Mouse (Mus musculus) ES-Bruce4 (cell line): ENCODE data around the gene Dhh. TPM values are rescaled to one million over a fixed set of nuclear protein-coding genes. Genes with fewer than 3 reads are reported as not detected.

ENCODE experiments used
- H3K27ac ChIP-seq: 2 replicates; pipeline ENCODE4 v1.5.1; 2012; ENCODE audit warnings: low read length, inconsistent platforms; ENCODE audit not compliant: insufficient read depth
- H3K27me3 ChIP-seq: 2 replicates; pipeline ENCODE4 v1.6.1; 2012; ENCODE audit warnings: mild to moderate bottlenecking, low read length, inconsistent platforms; ENCODE audit not compliant: control insufficient read depth, poor library complexity, insufficient read depth, severe bottlenecking
- H3K36me3 ChIP-seq: 2 replicates; pipeline ENCODE4 v1.6.1; 2012; ENCODE audit warnings: inconsistent platforms, mild to moderate bottlenecking, low read length, moderate library complexity; ENCODE audit not compliant: control insufficient read depth, poor library complexity, insufficient read depth, severe bottlenecking
- H3K4me1 ChIP-seq: one replicate; pipeline ENCODE4 v1.8.1; 2011; ENCODE audit warnings: low read length; ENCODE audit not compliant: control insufficient read depth, insufficient read depth
- H3K4me3 ChIP-seq: 2 replicates; pipeline ENCODE4 v1.5.1; 2011; ENCODE audit warnings: low read depth, mild to moderate bottlenecking, low read length
- H3K9ac ChIP-seq: 2 replicates; pipeline ENCODE4 v1.6.1; 2012; ENCODE audit warnings: low read depth, mild to moderate bottlenecking, inconsistent platforms; ENCODE audit not compliant: poor library complexity, severe bottlenecking
- H3K9me3 ChIP-seq: replicated peaks from 2 replicates; pipeline ENCODE4 v1.6.1; 2012; ENCODE audit warnings: mild to moderate bottlenecking, low read length, inconsistent platforms; ENCODE audit not compliant: control insufficient read depth, poor library complexity, insufficient read depth, severe bottlenecking
- CTCF ChIP-seq: IDR thresholded peaks from one replicate; pipeline ENCODE4 v1.8.1; 2011; ENCODE audit warnings: low read depth, low read length
- EP300 ChIP-seq: IDR thresholded peaks from 2 replicates; pipeline ENCODE4 v1.6.1; 2011; ENCODE audit warnings: low read depth, low read length; ENCODE audit not compliant: insufficient read depth
- POLR2A ChIP-seq: IDR thresholded peaks from one replicate; pipeline ENCODE4 v1.8.1; 2011; ENCODE audit warnings: low read length; ENCODE audit not compliant: insufficient read depth
- polyA plus RNA-seq: library from polyadenylated mRNA; stranded (reverse); fragments of >200 nt; gene quantifications from 2 replicates; pipeline ENCODE4 v1.2.4, GENCODE M21; 2011; ENCODE audit warnings: low read depth; ENCODE audit not compliant: missing spikeins, insufficient read depth, insufficient read length

Gene Dhh
- polyA plus RNA-seq, 1 experiment, result 0.40 TPM

GRCm38 (mm10) chr15:98901530-98901929 is 3.2 kb upstream of the Dhh start:
- H3K4me3 ChIP-seq, result no peak overlapping the region
- H3K36me3 ChIP-seq, result no peaks in the 10 kb centered on the region; the same call in 1 of the 2 replicates
- H3K27me3 ChIP-seq, result peaks cover 2% of the 10 kb centered on the region; the same call in 1 of the 2 replicates
- no peaks in the 10 kb centered on the region for H3K9me3 ChIP-seq
- TF ChIP-seq EP300 (no peak), POLR2A (no peak), CTCF (no peak)
- H3K27ac ChIP-seq, result no peak overlapping the region
- H3K9ac ChIP-seq, result no peak overlapping the region
- H3K4me1 ChIP-seq, result no peaks in the 10 kb centered on the region

GRCm38 (mm10) chr15:98897495-98897894 is 845 bp downstream of the Dhh start:
- TF ChIP-seq EP300 (no peak), CTCF (no peak), POLR2A (no peak)
- H3K9ac ChIP-seq, result 0 out of 2 replicates have a peak overlapping the region, but pooled peaks have one; percentile 8
- peak overlapping the region; percentile 9; the same call in 1 of the 2 replicates for H3K4me3 ChIP-seq
- H3K9me3 ChIP-seq, result no peaks in the 10 kb centered on the region
- H3K27ac ChIP-seq, result no peak overlapping the region
- H3K27me3 ChIP-seq, result peaks cover 10% of the 10 kb centered on the region; the same call in 1 of the 2 replicates
- peaks cover 3% of the 10 kb centered on the region for H3K4me1 ChIP-seq
- H3K36me3 ChIP-seq, result no peaks in the 10 kb centered on the region

- Histone ChIP-seq H3K9me3 (no peaks in the 10 kb centered on the region), H3K27ac (no peak overlapping the region), H3K27me3 (peaks cover 10% of the 10 kb centered on the region; the same call in 1 of the 2 replicates), H3K4me3 (peak overlapping the region; percentile 38), H3K36me3 (no peaks in the 10 kb centered on the region), H3K4me1 (peaks cover 3% of the 10 kb centered on the region), H3K9ac (peak overlapping the region; percentile 37)
- TF ChIP-seq CTCF, result no peak
- no peak for TF ChIP-seq EP300
- no peak for TF ChIP-seq POLR2A
Measured at GRCm38 (mm10) chr15:98895635-98896589, 2.4 kb downstream of the Dhh start.

- Histone ChIP-seq H3K4me1 (peaks cover 3% of the 10 kb centered on the region), H3K27ac (no peak overlapping the region), H3K9ac (peak overlapping the region; percentile 38), H3K27me3 (peaks cover 10% of the 10 kb centered on the region; the same call in 1 of the 2 replicates), H3K4me3 (peak overlapping the region; percentile 51), H3K9me3 (no peaks in the 10 kb centered on the region), H3K36me3 (no peaks in the 10 kb centered on the region)
- TF ChIP-seq POLR2A (no peak), CTCF (no peak), EP300 (no peak)
Measured at GRCm38 (mm10) chr15:98894746-98895634, 3.4 kb downstream of the Dhh start.

- Histone ChIP-seq H3K4me1 (peaks cover 3% of the 10 kb centered on the region), H3K27ac (no peak within 1 kb of the TSS), H3K9me3 (no peaks in the 10 kb centered on the region), H3K4me3 (peak within 1 kb of the TSS; percentile 51), H3K36me3 (no peaks in the 10 kb centered on the region), H3K9ac (peak within 1 kb of the TSS; percentile 38), H3K27me3 (peaks cover 10% of the 10 kb centered on the region; the same call in 1 of the 2 replicates)
- TF ChIP-seq POLR2A (no peak), CTCF (no peak), EP300 (no peak)
Measured at GRCm38 (mm10) chr15:98893940-98894745, 4.2 kb downstream of the Dhh start, which contains the start of gene Rhebl1. Gene Rhebl1 (minus strand): TSS chr15:98894540.
